Mouse (Mus musculus) embryonic facial prominence, embryonic 14.5 days (tissue): ENCODE results near the gene Zfp398. TPM values are rescaled to one million over a fixed set of nuclear protein-coding genes. Genes with fewer than 3 reads are reported as not detected.

ENCODE experiments used
- ATAC-seq: fragments of 200-750 bp; cut with Nextera tagmentation; 2 replicates; pipeline ENCODE4 v1.8.0; 2017; ENCODE audit warnings: low read depth, moderate number of reproducible peaks, moderate TSS enrichment
- DNase-seq: peaks from one replicate; pipeline ENCODE4 v3.0.0-alpha.2; 2015; ENCODE audit warnings: low spot score
- H3K27ac ChIP-seq: fragments of 300-500 bp; sonication (generic); replicated peaks from 2 replicates; pipeline ENCODE4 v1.5.1; 2014; ENCODE audit warnings: low read depth, mild to moderate bottlenecking, low read length, moderate library complexity
- H3K27me3 ChIP-seq: fragments of 300-500 bp; sonication (generic); replicated peaks from 2 replicates; pipeline ENCODE4 v1.6.1; 2014; ENCODE audit warnings: low read length; ENCODE audit not compliant: control insufficient read depth, insufficient read depth
- H3K36me3 ChIP-seq: fragments of 300-500 bp; sonication (generic); 2 replicates; pipeline ENCODE4 v1.6.1; 2014; ENCODE audit warnings: low read length, mixed read lengths; ENCODE audit not compliant: control insufficient read depth, insufficient read depth
- H3K4me1 ChIP-seq: fragments of 300-500 bp; sonication (generic); 2 replicates; pipeline ENCODE4 v1.6.1; 2014; ENCODE audit warnings: antibody characterized with exemption, low read length; ENCODE audit not compliant: control insufficient read depth, insufficient read depth
- H3K4me2 ChIP-seq: fragments of 300-500 bp; sonication (generic); 2 replicates; pipeline ENCODE4 v1.6.1; 2014; ENCODE audit warnings: low read depth, mild to moderate bottlenecking, low read length, moderate library complexity, mixed read lengths
- H3K4me3 ChIP-seq: fragments of 300-500 bp; sonication (generic); 2 replicates; pipeline ENCODE4 v1.5.1; 2014; ENCODE audit warnings: low read depth, mild to moderate bottlenecking, low read length
- H3K9ac ChIP-seq: fragments of 300-500 bp; sonication (generic); 2 replicates; pipeline ENCODE4 v1.6.1; 2014; ENCODE audit warnings: low read depth, mild to moderate bottlenecking, low read length, moderate library complexity, mixed read lengths
- H3K9me3 ChIP-seq: fragments of 300-500 bp; sonication (generic); 2 replicates; pipeline ENCODE4 v1.6.1; 2016; ENCODE audit warnings: low read length; ENCODE audit not compliant: control insufficient read depth
- WGBS: fragments of 180-500 bp; shearing (Covaris S2); extraction: QIAGEN DNeasy Blood & Tissue Kit; methylation state at CpG from one replicate; pipeline ENCODE4 v1.1.7; 2014; 5-methylcytosine and 5-hydroxymethylcytosine counted together
- microRNA counts: library from miRNA; unstranded; fragments of <30 nt; microRNA quantifications from one replicate; lab custom pipeline; 2017
- microRNA-seq: library from miRNA; unstranded; fragments of <30 nt; microRNA quantifications from one replicate; pipeline ENCODE4, GENCODE M21; 2016; ENCODE audit warnings: borderline number of aligned reads
- polyA plus RNA-seq: library from polyadenylated mRNA; unstranded; fragments of >200 nt; fragmentation: Nextera tagmentation; extraction: Ambion mirVana; gene quantifications from 2 replicates; pipeline ENCODE4 v1.2.1, GENCODE M21; 2014

The Zfp398 gene
- polyA plus RNA-seq, 1 experiment from 2014 or later = 8.0 TPM

- Histone ChIP-seq H3K27me3 (no peaks in the 10 kb centered on the region), H3K4me2 (no peak overlapping the region), H3K9me3 (no peaks in the 10 kb centered on the region), H3K9ac (no peak overlapping the region), H3K4me3 (no peak overlapping the region), H3K36me3 (peaks cover 10% of the 10 kb centered on the region), H3K4me1 (no peaks in the 10 kb centered on the region), H3K27ac (no peak overlapping the region)
- 70% methylated on average over 1 of the region's 1 CpGs for WGBS
- ATAC-seq (no peak), DNase-seq (no peak)
Observed at GRCm38 (mm10) chr6:47911650-47912049, 76.2 kb downstream of the Zfp398 start.

GRCm38 (mm10) chr6:47912991-47913390, 77.5 kb downstream of the Zfp398 start:
- Histone ChIP-seq H3K4me1 (no peaks in the 10 kb centered on the region), H3K4me3 (no peak overlapping the region), H3K27me3 (no peaks in the 10 kb centered on the region), H3K4me2 (no peak overlapping the region), H3K9ac (no peak overlapping the region), H3K36me3 (no peaks in the 10 kb centered on the region), H3K27ac (no peak overlapping the region), H3K9me3 (no peaks in the 10 kb centered on the region)
- WGBS = 61% methylated on average over 3 of the region's 3 CpGs
- ATAC-seq = no peak
- no peak for DNase-seq

GRCm38 (mm10) chr6:47917051-47917450, 81.6 kb downstream of the Zfp398 start:
- H3K4me2 ChIP-seq = no peak overlapping the region
- H3K27me3 ChIP-seq = no peaks in the 10 kb centered on the region
- H3K27ac ChIP-seq = no peak overlapping the region
- H3K9me3 ChIP-seq = no peaks in the 10 kb centered on the region
- DNase-seq = no peak
- no peak overlapping the region for H3K4me3 ChIP-seq
- no peak overlapping the region for H3K9ac ChIP-seq
- peaks cover 8% of the 10 kb centered on the region; the same call in 1 of the 2 replicates for H3K4me1 ChIP-seq
- 75% methylated on average over 5 of the region's 5 CpGs for WGBS
- no peaks in the 10 kb centered on the region for H3K36me3 ChIP-seq
- no peak for ATAC-seq

GRCm38 (mm10) chr6:47918768-47919274, 83.4 kb downstream of the Zfp398 start:
- Histone ChIP-seq H3K4me1 (peaks cover 9% of the 10 kb centered on the region; the same call in 1 of the 2 replicates), H3K27ac (no peak overlapping the region), H3K9ac (no peak overlapping the region), H3K36me3 (0 out of 2 replicates have a peak, but pooled peaks cover 6% of the 10 kb centered on the region), H3K4me3 (no peak overlapping the region), H3K4me2 (no peak overlapping the region), H3K9me3 (no peaks in the 10 kb centered on the region), H3K27me3 (no peaks in the 10 kb centered on the region)
- no peak for DNase-seq
- 67% methylated on average over 3 of the region's 3 CpGs for WGBS
- ATAC-seq = no peak

- no peaks in the 10 kb centered on the region for H3K9me3 ChIP-seq
- peak overlapping the region; percentile 91 for H3K9ac ChIP-seq
- H3K4me1 ChIP-seq = peaks cover 9% of the 10 kb centered on the region; the same call in 1 of the 2 replicates
- DNase-seq (no peak), ATAC-seq (peak; percentile 15; the same call in 1 of the 2 replicates)
- no peaks in the 10 kb centered on the region for H3K27me3 ChIP-seq
- peak overlapping the region; percentile 83 for H3K4me3 ChIP-seq
- H3K36me3 ChIP-seq = 0 out of 2 replicates have a peak, but pooled peaks cover 6% of the 10 kb centered on the region
- H3K27ac ChIP-seq = peak overlapping the region; percentile 98
- peak overlapping the region; percentile 77 for H3K4me2 ChIP-seq
- 27% methylated on average over 11 of the region's 11 CpGs for WGBS
Observed at GRCm38 (mm10) chr6:47919646-47920446, 84.4 kb downstream of the Zfp398 start.

GRCm38 (mm10) chr6:47920447-47921340, 85.2 kb downstream of the Zfp398 start, which contains the start of gene Zfp212:
TSS of gene Zfp212 (plus strand) at chr6:47920476.
- WGBS = 1% methylated on average over 58 of the region's 67 CpGs
- Histone ChIP-seq H3K4me1 (peaks cover 9% of the 10 kb centered on the region; the same call in 1 of the 2 replicates), H3K27ac (peak within 1 kb of the TSS; percentile 98), H3K4me2 (peak within 1 kb of the TSS; percentile 77), H3K4me3 (peak within 1 kb of the TSS; percentile 83), H3K27me3 (no peaks in the 10 kb centered on the region), H3K9ac (peak within 1 kb of the TSS; percentile 91), H3K36me3 (0 out of 2 replicates have a peak, but pooled peaks cover 6% of the 10 kb centered on the region), H3K9me3 (no peaks in the 10 kb centered on the region)
- DNase-seq (peak; percentile 97), ATAC-seq (peak; percentile 98)

MicroRNA genes within 50 kb of the gene (microRNA counts, 519-probe panel; counts per million panel counts)
- microRNA mmu-miR-704 (lab: Ali Mortazavi, UCI) = 19.3 counts per million

Small RNA genes lying within 50 kb of the gene (microRNA-seq; reads per million reads assigned to microRNA genes)
- not detected for gene Mir704

Other genes starting within 250 kb of the Zfp398 start
- gene Ezh2, start 240.3 kb upstream of the Zfp398 start, polyA plus RNA-seq = 71.1 and 72.8 TPM in 2 replicates
- 262 and 270 TPM in 2 replicates for gene Pdia4, start 22.2 kb upstream of the Zfp398 start, polyA plus RNA-seq
- 1.9 and 2.4 TPM in 2 replicates for gene Zfp786, start 4.8 kb upstream of the Zfp398 start, polyA plus RNA-seq
- gene Zfp282, start 41.5 kb downstream of the Zfp398 start, polyA plus RNA-seq = 13.6 and 15.7 TPM in 2 replicates
- gene Zfp212, start 84.8 kb downstream of the Zfp398 start, polyA plus RNA-seq = 12.5 and 13.6 TPM in 2 replicates
- 9.4 and 11.4 TPM in 2 replicates for gene Zfp956, start 117.7 kb downstream of the Zfp398 start, polyA plus RNA-seq
- gene Zfp777, start 213.2 kb downstream of the Zfp398 start, polyA plus RNA-seq = 7.5 and 9.1 TPM in 2 replicates